16 mouse cellular contexts compared by ENCODE assay signal in the genomic region with DNA sequence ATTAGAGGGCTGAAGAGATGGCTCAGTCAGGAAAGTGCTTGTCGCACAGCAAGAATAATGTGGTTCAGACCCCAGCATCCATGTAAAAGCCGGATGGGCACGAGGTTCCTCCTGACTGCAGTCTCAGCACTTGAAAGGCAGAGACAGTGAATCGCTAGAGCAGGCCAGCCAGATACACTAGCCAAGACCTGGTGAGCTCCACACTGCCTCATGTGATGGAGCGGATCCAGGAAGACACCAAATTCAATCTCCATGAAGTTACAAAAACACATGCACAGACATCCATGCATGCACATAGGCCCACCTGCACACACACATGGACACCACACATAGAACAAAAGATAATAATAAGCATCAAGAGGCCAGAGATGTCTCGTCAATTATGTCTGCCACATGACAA.
"Had no signal": no experiment of that assay in that cellular context is flagged by ENCODE, and none has a peak within 500 bp of the region (broad histone marks: within the 10 kb centered on the region; RNA-seq: fewer than 3 reads in every experiment).

No protein-coding gene starts in this region.

- H3K9ac ChIP-seq: kidney, embryonic 15.5 days; limb, embryonic 13.5 days; liver, embryonic 13.5 days had no signal

- H3K27ac ChIP-seq: kidney, embryonic 15.5 days; left cerebral cortex, adult 2 months; limb, embryonic 13.5 days; liver, embryonic 13.5 days had no signal

- H3K36me3 ChIP-seq: kidney, embryonic 15.5 days; liver, embryonic 13.5 days had no signal

- H3K4me3 ChIP-seq: kidney, embryonic 15.5 days; left cerebral cortex, adult 2 months; limb, embryonic 13.5 days; liver, embryonic 13.5 days had no signal

- H3K4me1 ChIP-seq: liver, embryonic 13.5 days had no signal

- DNase-seq: kidney, adult 8-10 months; kidney, postnatal 10 days; kidney, postnatal 36 days; layer of hippocampus, postnatal 36 days; liver, embryonic 13.5 days; lung, adult 2 months; lung, postnatal 14 days; lung, postnatal 4 days; midbrain, embryonic 14.5 days; thymus, adult 2 months; thymus, postnatal 14 days; thymus, postnatal 4 days had no signal

- H3K4me2 ChIP-seq: kidney, embryonic 15.5 days; limb, embryonic 13.5 days; liver, embryonic 13.5 days; midbrain, embryonic 11.5 days had no signal

- H3K27me3 ChIP-seq: kidney, embryonic 15.5 days; limb, embryonic 13.5 days; liver, embryonic 13.5 days had no signal
